Mouse (Mus musculus) heart, embryonic 14.5 days (tissue): ENCODE results near the gene Slc25a19. TPM values are rescaled to one million over a fixed set of nuclear protein-coding genes. Genes with fewer than 3 reads are reported as not detected.

Source experiments
- ATAC-seq: fragments of 200-750 bp; cut with Nextera tagmentation; 2 replicates; pipeline ENCODE4 v1.8.0; 2017; ENCODE audit warnings: low read depth, moderate TSS enrichment; ENCODE audit not compliant: insufficient number of reproducible peaks, insufficient read depth, low FRiP score
- H3K27ac ChIP-seq, 2 experiments: fragments of 200-500 bp in 1 of 2; fragments of 300-500 bp in 1 of 2; sonication (generic) in 1 of 2; replicated peaks in 1 of 2; 2 replicates each; pipeline ENCODE4 v1.5.1; 2012 to 2014; ENCODE audit warnings: low read depth in 2 of 2, low read length in 2 of 2, control low read depth in 1 of 2, mild to moderate bottlenecking in 1 of 2, mixed read lengths in 1 of 2; ENCODE audit not compliant: control insufficient read depth in 1 of 2, insufficient read depth in 1 of 2
- H3K27me3 ChIP-seq: fragments of 300-500 bp; sonication (generic); 2 replicates; pipeline ENCODE4 v1.6.1; 2014; ENCODE audit warnings: mild to moderate bottlenecking, low read length, control low read depth; ENCODE audit not compliant: control insufficient read depth, insufficient read depth
- H3K36me3 ChIP-seq: fragments of 300-500 bp; sonication (generic); 2 replicates; pipeline ENCODE4 v1.6.1; 2014; ENCODE audit warnings: mild to moderate bottlenecking, control low read depth, low read length, mixed read lengths; ENCODE audit not compliant: control insufficient read depth, insufficient read depth
- H3K4me1 ChIP-seq, 2 experiments: fragments of 200-500 bp in 1 of 2; fragments of 300-500 bp in 1 of 2; sonication (generic) in 1 of 2; 2 replicates each; pipeline ENCODE4 v1.6.1; 2012 to 2014; ENCODE audit warnings: low read length in 2 of 2, control low read depth in 1 of 2, mixed read lengths in 1 of 2; ENCODE audit not compliant: control insufficient read depth in 2 of 2, insufficient read depth in 2 of 2
- H3K4me2 ChIP-seq: fragments of 300-500 bp; sonication (generic); 2 replicates; pipeline ENCODE4 v1.6.1; 2014; ENCODE audit warnings: mild to moderate bottlenecking, low read length
- H3K4me3 ChIP-seq, 2 experiments: fragments of 200-500 bp in 1 of 2; fragments of 300-500 bp in 1 of 2; sonication (generic) in 1 of 2; 2 replicates each; pipeline ENCODE4 v1.5.1; 2012 to 2014; ENCODE audit warnings: low read length in 2 of 2, mild to moderate bottlenecking in 2 of 2, control low read depth in 1 of 2, low read depth in 1 of 2, moderate library complexity in 1 of 2; ENCODE audit not compliant: control insufficient read depth in 1 of 2, insufficient read depth in 1 of 2
- H3K9ac ChIP-seq: fragments of 300-500 bp; sonication (generic); 2 replicates; pipeline ENCODE4 v1.6.1; 2014; ENCODE audit warnings: mild to moderate bottlenecking, low read length
- H3K9me3 ChIP-seq: fragments of 300-500 bp; sonication (generic); 2 replicates; pipeline ENCODE4 v1.6.1; 2016; ENCODE audit warnings: low read length, control low read depth; ENCODE audit not compliant: control insufficient read depth
- WGBS: fragments of 180-500 bp; shearing (Covaris S2); extraction: QIAGEN DNeasy Blood & Tissue Kit; methylation state at CpG from one replicate; pipeline ENCODE4 v1.1.7; 2014; 5-methylcytosine and 5-hydroxymethylcytosine counted together
- polyA plus RNA-seq: library from polyadenylated mRNA; unstranded; fragments of >200 nt; fragmentation: Nextera tagmentation; extraction: Ambion mirVana; gene quantifications from 2 replicates; pipeline ENCODE4 v1.2.1, GENCODE M21; 2014

Slc25a19 gene
- polyA plus RNA-seq: 42.8 and 46.0 TPM in 2 replicates

- peak within 1 kb of the TSS; percentile 61 to 65 for H3K27ac ChIP-seq
- ATAC-seq: peak; percentile 98
- WGBS: under 1% methylated on average over 47 of the region's 47 CpGs
- H3K36me3 ChIP-seq: peaks cover 14% of the 10 kb centered on the region
- H3K27me3 ChIP-seq: no peaks in the 10 kb centered on the region
- peak within 1 kb of the TSS; percentile 80 for H3K9ac ChIP-seq
- peak within 1 kb of the TSS; percentile 85 for H3K4me2 ChIP-seq
- peaks cover 2 to 10% of the 10 kb centered on the region in 2 experiments; a peak in 2 of 4 replicates for H3K4me1 ChIP-seq
- peak within 1 kb of the TSS; percentile 72 to 91 for H3K4me3 ChIP-seq
- H3K9me3 ChIP-seq: no peaks in the 10 kb centered on the region
Measured at GRCm38 (mm10) chr11:115627705-115628464, at the start of gene Slc25a19. Gene Slc25a19, minus strand, starts transcription at chr11:115628295.

DNA sequence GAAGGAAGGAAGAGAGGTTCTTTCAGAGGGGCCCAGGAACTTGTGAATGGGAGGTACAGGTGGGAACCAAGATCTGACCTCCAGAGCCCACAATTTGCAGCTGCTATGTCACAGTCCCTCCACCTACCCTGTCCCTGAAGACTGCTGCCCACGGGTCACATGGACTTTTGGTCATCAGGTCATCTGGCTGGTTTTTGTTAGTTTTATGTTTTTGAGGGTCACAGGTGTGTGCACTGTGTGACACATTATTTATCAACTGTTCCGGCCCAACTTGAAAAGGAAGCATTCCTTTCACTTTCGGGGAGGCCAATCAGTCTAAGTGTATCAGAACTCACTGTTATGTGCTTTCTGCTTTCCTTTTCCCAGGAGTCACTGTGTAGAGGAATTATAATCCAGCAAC lies 49.4 kb upstream of the Slc25a19 start:
- ATAC-seq: no peak
- peaks cover 18 to 24% of the 10 kb centered on the region in 2 experiments for H3K4me1 ChIP-seq
- H3K27ac ChIP-seq: no peak overlapping the region
- H3K9ac ChIP-seq: no peak overlapping the region
- WGBS: 86% methylated on average over 3 of the region's 3 CpGs
- H3K4me3 ChIP-seq: no peak overlapping the region
- no peaks in the 10 kb centered on the region for H3K27me3 ChIP-seq
- no peak overlapping the region for H3K4me2 ChIP-seq
- no peaks in the 10 kb centered on the region for H3K9me3 ChIP-seq
- peaks cover 18% of the 10 kb centered on the region for H3K36me3 ChIP-seq

- peaks cover 18 to 26% of the 10 kb centered on the region in 2 experiments for H3K4me1 ChIP-seq
- no peak for ATAC-seq
- no peak overlapping the region for H3K4me3 ChIP-seq
Measured at GRCm38 (mm10) chr11:115676738-115677137, 48.6 kb upstream of the Slc25a19 start.

DNA sequence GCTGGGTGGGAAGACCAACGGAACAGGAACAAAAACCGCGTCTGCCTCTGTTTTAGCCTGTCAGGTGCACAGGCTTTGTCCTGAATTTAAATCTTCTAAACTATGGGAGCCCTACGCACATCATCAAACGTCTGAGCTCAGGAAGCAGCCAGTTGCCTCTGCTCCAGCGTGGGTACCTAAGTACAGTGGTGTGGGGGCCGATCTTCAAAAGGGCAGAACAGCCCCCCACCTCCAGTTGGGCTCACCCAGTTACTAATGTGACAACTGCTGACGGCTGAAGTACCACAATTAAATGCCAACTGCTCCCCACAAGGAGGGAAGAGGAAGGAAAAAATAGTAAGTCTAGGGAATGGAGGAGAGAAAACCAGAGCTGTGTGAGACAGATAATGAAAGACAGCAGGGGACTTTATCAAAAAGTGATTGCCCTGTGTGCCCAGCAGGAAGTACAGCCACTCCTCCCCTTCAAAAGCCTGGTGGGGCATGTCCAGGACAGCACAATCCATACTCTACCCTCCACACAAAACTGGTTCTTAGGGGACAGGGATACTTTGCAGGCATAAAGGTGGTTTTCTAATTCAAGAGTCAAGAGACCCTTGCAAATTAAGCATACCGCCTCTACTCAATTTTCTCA lies 46.3 kb upstream of the Slc25a19 start:
- Histone ChIP-seq H3K27me3 (no peaks in the 10 kb centered on the region), H3K4me3 (no peak overlapping the region), H3K9ac (no peak overlapping the region; the same call in 1 of the 2 replicates), H3K36me3 (peaks cover 16% of the 10 kb centered on the region), H3K4me1 (peaks cover 16 to 38% of the 10 kb centered on the region in 2 experiments), H3K4me2 (0 out of 2 replicates have a peak overlapping the region, but pooled peaks have one; percentile 1), H3K27ac (peak overlapping the region; percentile 56 to 57), H3K9me3 (no peaks in the 10 kb centered on the region)
- no peak; the same call in 1 of the 2 replicates for ATAC-seq
- WGBS: 54% methylated on average over 9 of the region's 9 CpGs

More at GRCm38 (mm10) chr11:115676738-115677137, 48.6 kb upstream of the Slc25a19 start:
- Histone ChIP-seq H3K36me3 (peaks cover 16% of the 10 kb centered on the region), H3K27me3 (no peaks in the 10 kb centered on the region), H3K9me3 (no peaks in the 10 kb centered on the region), H3K9ac (no peak overlapping the region), H3K27ac (no peak overlapping the region), H3K4me2 (no peak overlapping the region)
- 77% methylated on average over 8 of the region's 8 CpGs for WGBS

DNA sequence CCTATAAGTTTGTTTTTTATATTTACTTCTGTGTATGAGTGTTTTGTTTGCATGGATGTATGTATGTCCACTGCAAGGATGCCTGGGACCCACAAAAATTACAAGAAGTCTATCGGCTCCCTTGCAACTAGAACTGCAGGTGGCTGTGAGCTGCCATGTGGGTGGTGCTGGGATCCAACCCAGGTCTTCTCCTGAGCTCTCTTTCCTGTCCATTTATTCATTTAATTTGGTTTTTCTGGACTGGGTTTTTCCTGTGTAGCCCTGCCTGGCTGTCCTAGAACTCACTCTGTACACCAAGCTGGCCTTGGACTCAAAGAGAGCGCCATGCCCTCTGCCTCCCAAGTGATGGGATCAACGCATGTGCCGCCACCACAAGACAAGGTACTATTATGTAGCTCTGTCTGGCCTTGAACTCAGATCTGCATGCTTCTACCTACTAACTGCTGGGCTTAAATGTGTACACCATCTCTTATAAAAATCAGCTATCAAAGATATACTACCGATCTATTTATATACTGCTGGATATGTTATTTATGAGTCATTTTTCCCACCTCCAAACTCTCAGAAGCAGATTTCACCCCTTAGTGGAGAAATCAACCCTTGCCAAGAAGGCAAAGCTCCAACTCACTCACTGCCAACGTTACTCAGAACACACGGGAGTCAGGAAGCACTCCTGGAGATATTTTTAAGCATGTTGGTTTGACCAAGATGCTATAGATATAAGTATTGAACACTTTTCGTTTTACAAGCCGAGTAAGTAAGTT lies 45.6 kb upstream of the Slc25a19 start:
- H3K27me3 ChIP-seq: no peaks in the 10 kb centered on the region
- H3K36me3 ChIP-seq: peaks cover 14% of the 10 kb centered on the region
- no peaks in the 10 kb centered on the region for H3K9me3 ChIP-seq
- H3K4me2 ChIP-seq: no peak overlapping the region
- peak overlapping the region; percentile 56 to 57; a peak in 3 of 4 replicates for H3K27ac ChIP-seq
- 67% methylated on average over 9 of the region's 9 CpGs for WGBS
- H3K4me3 ChIP-seq: no peak overlapping the region
- ATAC-seq: no peak
- no peak overlapping the region for H3K9ac ChIP-seq
- H3K4me1 ChIP-seq: peaks cover 16 to 35% of the 10 kb centered on the region in 2 experiments

- no peak overlapping the region for H3K4me3 ChIP-seq
- H3K4me2 ChIP-seq: no peak overlapping the region
- H3K27me3 ChIP-seq: no peaks in the 10 kb centered on the region
- ATAC-seq: no peak
- no peak overlapping the region for H3K27ac ChIP-seq
- 82% methylated on average over 7 of the region's 7 CpGs for WGBS
- H3K9me3 ChIP-seq: no peaks in the 10 kb centered on the region
- peaks cover 16 to 35% of the 10 kb centered on the region in 2 experiments for H3K4me1 ChIP-seq
- H3K36me3 ChIP-seq: peaks cover 7% of the 10 kb centered on the region
- no peak overlapping the region for H3K9ac ChIP-seq
Measured at GRCm38 (mm10) chr11:115672226-115672987, 44.3 kb upstream of the Slc25a19 start.
